Mouse (Mus musculus): ENCODE results near the gene Bace1.

The Bace1 gene

GRCm38 (mm10) chr9:45838434-45839138 is at the start of gene Bace1:
Gene Bace1, plus strand, starts transcription at chr9:45838580.
- no peak for DNase-seq

GRCm38 (mm10) chr9:45791456-45792142 is 46.8 kb upstream of the Bace1 start:
- no peak for DNase-seq

- no peak for DNase-seq
Measured at GRCm38 (mm10) chr9:45792235-45792634, 46.1 kb upstream of the Bace1 start.

GRCm38 (mm10) chr9:45793697-45794096 is 44.7 kb upstream of the Bace1 start:
- no peak for DNase-seq

GRCm38 (mm10) chr9:45795722-45796121 is 42.7 kb upstream of the Bace1 start:
- DNase-seq, result no peak

- no peak for DNase-seq
Measured at GRCm38 (mm10) chr9:45797271-45797670, 41.1 kb upstream of the Bace1 start.

- DNase-seq, result no peak
Measured at GRCm38 (mm10) chr9:45798467-45799164, 39.8 kb upstream of the Bace1 start.

- DNase-seq, result no peak
Measured at GRCm38 (mm10) chr9:45799402-45799801, 39.0 kb upstream of the Bace1 start.

- DNase-seq, result no peak
Measured at GRCm38 (mm10) chr9:45803070-45803774, 35.2 kb upstream of the Bace1 start.

- DNase-seq, result no peak
Measured at GRCm38 (mm10) chr9:45806847-45807246, 31.5 kb upstream of the Bace1 start.

GRCm38 (mm10) chr9:45807337-45807736 is 31.0 kb upstream of the Bace1 start:
- DNase-seq, result no peak

- peak in 1 of 2 experiments; percentile 26 for DNase-seq
Measured at GRCm38 (mm10) chr9:45807761-45808160, 30.6 kb upstream of the Bace1 start.

GRCm38 (mm10) chr9:45811946-45812345 is 26.4 kb upstream of the Bace1 start:
- no peak for DNase-seq

GRCm38 (mm10) chr9:45815113-45815512 is 23.3 kb upstream of the Bace1 start:
- no peak for DNase-seq

- no peak for DNase-seq
Measured at GRCm38 (mm10) chr9:45815525-45815924, 22.9 kb upstream of the Bace1 start.

- DNase-seq, result no peak
Measured at GRCm38 (mm10) chr9:45818406-45819011, 19.9 kb upstream of the Bace1 start.

GRCm38 (mm10) chr9:45827663-45828290 is 10.6 kb upstream of the Bace1 start:
- peak in 1 of 2 experiments; percentile 15 for DNase-seq

- peak; percentile 80 to 89 for DNase-seq
Measured at GRCm38 (mm10) chr9:45828291-45828963, 10.0 kb upstream of the Bace1 start, which contains the start of gene Cep164. Gene Cep164, minus strand, starts transcription at chr9:45828691.

- peak; percentile 61 to 69 for DNase-seq
Measured at GRCm38 (mm10) chr9:45829107-45829506, 9.3 kb upstream of the Bace1 start.

- DNase-seq, result no peak
Measured at GRCm38 (mm10) chr9:45832898-45833297, 5.5 kb upstream of the Bace1 start.

- DNase-seq, result no peak
Measured at GRCm38 (mm10) chr9:45833461-45833860, 4.9 kb upstream of the Bace1 start.

GRCm38 (mm10) chr9:45838069-45838433 is 329 bp upstream of the Bace1 start:
- no peak for DNase-seq
